Mouse (Mus musculus) brown adipose tissue, adult 24 weeks (tissue): ENCODE results near the gene Gm21970. TPM values are rescaled to one million over a fixed set of nuclear protein-coding genes. Genes with fewer than 3 reads are reported as not detected.

Source experiments
- H3K27ac ChIP-seq: fragments of 200-500 bp; replicated peaks from 2 replicates; pipeline ENCODE4 v1.5.1; 2012; ENCODE audit warnings: low read depth, mild to moderate bottlenecking, low read length
- H3K4me1 ChIP-seq: fragments of 200-500 bp; 2 replicates; pipeline ENCODE4 v1.6.1; 2012; ENCODE audit warnings: low read length, mixed read lengths; ENCODE audit not compliant: control insufficient read depth, insufficient read depth, insufficient read length
- H3K4me3 ChIP-seq: fragments of 200-500 bp; 2 replicates; pipeline ENCODE4 v1.5.1; 2012; ENCODE audit warnings: low read depth, mild to moderate bottlenecking, low read length, moderate library complexity; ENCODE audit not compliant: insufficient read depth
- polyA plus RNA-seq: library from polyadenylated mRNA; stranded (reverse); fragments of >200 nt; gene quantifications from 2 replicates; pipeline ENCODE4 v1.2.4, GENCODE M21; 2012; ENCODE audit not compliant: missing spikeins, insufficient read depth, insufficient read length

The Gm21970 gene
- polyA plus RNA-seq, 1 experiment: not detected

GRCm38 (mm10) chr16:91360162-91360561 lies 31.4 kb upstream of the Gm21970 start:
- no peak overlapping the region for H3K4me3 ChIP-seq
- peaks cover 15% of the 10 kb centered on the region for H3K4me1 ChIP-seq
- H3K27ac ChIP-seq: no peak overlapping the region

- no peak overlapping the region for H3K4me3 ChIP-seq
- H3K4me1 ChIP-seq: peaks cover 24% of the 10 kb centered on the region
- peak overlapping the region; percentile 75 for H3K27ac ChIP-seq
These were observed 29.5 kb upstream of the Gm21970 start for GRCm38 (mm10) chr16:91362006-91362405.

DNA sequence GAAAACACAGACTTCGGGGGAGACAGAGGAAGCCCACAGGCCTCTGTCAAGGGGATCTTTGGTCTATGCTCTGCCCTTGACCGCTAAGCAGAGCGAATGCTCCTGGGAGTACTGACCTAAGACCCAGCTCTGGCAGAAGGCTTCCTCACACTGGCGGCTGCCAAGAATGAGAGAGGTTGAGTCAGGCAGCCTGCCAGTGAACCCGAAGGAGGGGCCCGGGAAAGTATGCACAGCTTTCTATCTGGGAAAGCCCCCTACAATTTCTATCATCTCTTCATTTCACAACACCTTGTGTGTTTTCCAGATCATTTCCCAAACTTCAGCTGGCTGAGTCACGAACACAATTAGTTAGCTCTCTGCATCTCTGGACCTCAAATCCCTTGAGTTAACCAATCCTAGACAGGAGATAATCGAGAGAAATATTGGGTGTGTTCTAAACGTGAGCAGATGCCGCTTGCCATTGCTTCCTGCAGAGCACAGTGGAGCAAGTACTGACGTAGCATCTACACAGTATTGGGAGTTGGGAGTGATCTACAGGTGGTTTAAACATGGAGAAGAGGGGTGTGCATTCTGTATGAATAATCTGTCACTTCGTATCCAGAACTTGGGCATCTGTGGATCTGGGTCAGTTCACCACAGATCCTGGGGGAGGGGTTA lies 28.8 kb upstream of the Gm21970 start:
- Histone ChIP-seq H3K27ac (peak overlapping the region; percentile 75), H3K4me3 (peak overlapping the region; percentile 4; the same call in 1 of the 2 replicates), H3K4me1 (peaks cover 24% of the 10 kb centered on the region)

- peaks cover 24% of the 10 kb centered on the region for H3K4me1 ChIP-seq
- peak overlapping the region; percentile 4; the same call in 1 of the 2 replicates for H3K4me3 ChIP-seq
- H3K27ac ChIP-seq: peak overlapping the region; percentile 74
These were observed 28.0 kb upstream of the Gm21970 start for GRCm38 (mm10) chr16:91363483-91363882.

DNA sequence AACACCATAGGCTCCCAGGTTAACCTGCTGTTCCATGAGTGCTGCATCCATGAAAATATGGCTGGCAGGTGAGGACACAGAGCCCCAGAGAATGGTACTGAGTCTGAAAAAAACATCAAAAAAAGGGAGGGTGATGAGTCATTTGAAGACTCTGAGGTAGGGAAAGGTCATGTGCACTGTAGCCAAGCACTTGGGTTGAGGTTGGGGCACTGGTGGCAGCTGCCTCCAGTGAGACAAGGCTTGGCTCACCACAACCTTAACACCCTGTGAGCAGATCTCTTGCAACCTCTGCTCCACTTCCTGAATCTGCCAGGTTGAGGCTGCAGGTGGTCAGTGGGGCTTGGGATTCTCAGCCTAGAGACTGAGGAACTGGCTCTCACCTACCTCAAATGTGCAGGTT lies 25.0 kb upstream of the Gm21970 start:
- Histone ChIP-seq H3K4me3 (no peak overlapping the region), H3K4me1 (peaks cover 24% of the 10 kb centered on the region), H3K27ac (peak overlapping the region; percentile 46)

DNA sequence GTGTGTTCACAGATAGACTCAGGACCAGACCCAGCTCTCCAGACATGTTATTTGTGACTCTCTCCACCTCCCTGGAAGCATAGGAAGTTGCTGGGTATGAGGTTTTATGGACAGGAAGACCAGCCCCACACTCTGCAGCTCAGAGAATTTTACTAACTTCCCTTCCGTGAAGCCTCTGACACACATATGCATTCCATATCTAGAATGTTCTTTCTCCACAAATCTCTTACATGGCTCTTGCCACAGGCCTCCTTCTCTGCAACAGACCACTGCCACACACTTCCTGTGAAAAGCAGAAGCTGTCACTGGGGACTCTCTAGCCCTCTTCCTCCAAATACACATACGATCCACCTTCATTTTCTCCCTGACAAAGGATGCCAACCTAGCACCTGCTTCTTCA lies 24.5 kb upstream of the Gm21970 start:
- no peak overlapping the region for H3K4me3 ChIP-seq
- H3K27ac ChIP-seq: peak overlapping the region; percentile 46
- peaks cover 23% of the 10 kb centered on the region for H3K4me1 ChIP-seq

- Histone ChIP-seq H3K4me3 (peak within 1 kb of the TSS; percentile 91), H3K27ac (peak within 1 kb of the TSS; percentile 95), H3K4me1 (peaks cover 25% of the 10 kb centered on the region)
These were observed 18.7 kb upstream of the Gm21970 start, which contains the start of gene Ifnar2 for GRCm38 (mm10) chr16:91372577-91373472. Gene Ifnar2 (plus strand): TSS chr16:91372783.

GRCm38 (mm10) chr16:91373473-91374252 lies 17.9 kb upstream of the Gm21970 start:
- Histone ChIP-seq H3K4me1 (peaks cover 28% of the 10 kb centered on the region), H3K27ac (peak overlapping the region; percentile 95), H3K4me3 (peak overlapping the region; percentile 91)

- H3K4me1 ChIP-seq: peaks cover 31% of the 10 kb centered on the region
- H3K4me3 ChIP-seq: peak overlapping the region; percentile 91
- peak overlapping the region; percentile 95 for H3K27ac ChIP-seq
These were observed 17.3 kb upstream of the Gm21970 start for GRCm38 (mm10) chr16:91374253-91374634.

GRCm38 (mm10) chr16:91376701-91377100 lies 14.8 kb upstream of the Gm21970 start:
- 0 out of 2 replicates have a peak overlapping the region, but pooled peaks have one; percentile 13 for H3K4me3 ChIP-seq
- peaks cover 44% of the 10 kb centered on the region for H3K4me1 ChIP-seq
- H3K27ac ChIP-seq: peak overlapping the region; percentile 76

GRCm38 (mm10) chr16:91378431-91378986 lies 13.0 kb upstream of the Gm21970 start:
- Histone ChIP-seq H3K27ac (peak overlapping the region; percentile 93), H3K4me1 (peaks cover 46% of the 10 kb centered on the region), H3K4me3 (peak overlapping the region; percentile 44)

DNA sequence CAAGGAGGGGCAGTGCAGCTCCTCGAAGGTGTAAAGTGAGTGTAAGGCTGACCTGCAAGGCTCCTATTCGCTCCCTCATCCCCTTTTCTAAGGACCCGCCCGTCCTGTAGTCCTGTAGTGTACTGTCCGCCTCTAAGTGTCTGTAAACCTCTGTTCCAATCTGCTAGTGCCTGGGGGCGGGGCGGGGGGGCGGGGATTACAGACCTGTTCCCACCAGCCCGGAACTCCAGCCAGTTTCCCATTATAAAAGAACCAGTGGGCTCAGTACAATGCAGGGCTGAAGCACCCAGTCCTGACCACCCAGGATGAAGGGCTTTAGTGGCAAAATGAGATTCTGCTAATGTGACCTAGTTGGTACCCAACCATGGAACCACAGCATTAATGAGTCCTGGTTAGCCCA lies 12.5 kb upstream of the Gm21970 start:
- Histone ChIP-seq H3K4me3 (peak overlapping the region; percentile 44), H3K4me1 (peaks cover 46% of the 10 kb centered on the region), H3K27ac (peak overlapping the region; percentile 93)

GRCm38 (mm10) chr16:91379412-91379811 lies 12.1 kb upstream of the Gm21970 start:
- Histone ChIP-seq H3K4me3 (peak overlapping the region; percentile 15; the same call in 1 of the 2 replicates), H3K4me1 (peaks cover 46% of the 10 kb centered on the region), H3K27ac (peak overlapping the region; percentile 93)

- Histone ChIP-seq H3K4me1 (peaks cover 44% of the 10 kb centered on the region), H3K27ac (peak overlapping the region; percentile 93), H3K4me3 (no peak overlapping the region)
These were observed 11.4 kb upstream of the Gm21970 start for GRCm38 (mm10) chr16:91380151-91380550.
